Mouse (Mus musculus) ovary, adult 10 weeks (tissue): ENCODE measurements around the gene D330045A20Rik. TPM values are rescaled to one million over a fixed set of nuclear protein-coding genes. Genes with fewer than 3 reads are reported as not detected.

Source experiments
- polyA plus RNA-seq: library from polyadenylated mRNA; stranded (reverse); fragments of 350-450 nt; fragmentation: Illumina TruSeq; extraction: RNeasy Lipid Tissue Mini Kit (QIAGEN cat#74804); gene quantifications from one replicate; pipeline ENCODE4 v1.2.3, GENCODE M21; 2014

Gene D330045A20Rik
- 2.6 TPM for polyA plus RNA-seq

GRCm38 (mm10) chrX:139480022-139480894 is at the start of gene D330045A20Rik:
Gene D330045A20Rik, plus strand, starts transcription at chrX:139480367.

GRCm38 (mm10) chrX:139562925-139563461 is 82.8 kb downstream of the D330045A20Rik start, which contains the start of gene Rnf128:
Gene Rnf128, plus strand, starts transcription at chrX:139563316.

Other genes with a start within 250 kb of the D330045A20Rik start
- not detected for gene Trap1a, start 146.7 kb upstream of the D330045A20Rik start, polyA plus RNA-seq
- 160 TPM for gene Rnf128, start 82.9 kb downstream of the D330045A20Rik start, polyA plus RNA-seq
- 59.9 TPM for gene Tbc1d8b, start 204.6 kb downstream of the D330045A20Rik start, polyA plus RNA-seq
- gene Gm15013, start 234.1 kb downstream of the D330045A20Rik start, polyA plus RNA-seq = not detected